Mouse (Mus musculus) brain, embryonic 14.5 days (tissue): Measurements from ENCODE around the gene Apln.

Experiments
- CTCF ChIP-seq: fragments of 200-500 bp; IDR thresholded peaks from 2 replicates; pipeline ENCODE4 v1.5.1; 2012; ENCODE audit warnings: inconsistent platforms, mild to moderate bottlenecking, moderate library complexity, borderline replicate concordance; ENCODE audit not compliant: insufficient read depth, insufficient read length; ENCODE audit errors: extremely low read depth
- POLR2A ChIP-seq: fragments of 200-500 bp; IDR thresholded peaks from 2 replicates; pipeline ENCODE4 v1.6.1; 2012; ENCODE audit warnings: mild to moderate bottlenecking, inconsistent platforms, borderline replicate concordance; ENCODE audit not compliant: poor library complexity, insufficient read depth, insufficient read length, severe bottlenecking; ENCODE audit errors: extremely low read depth

GRCm38 (mm10) chrX:47976551-47976950, 58.1 kb downstream of the Apln start:
- TF ChIP-seq CTCF (no peak), POLR2A (no peak)
